Mouse (Mus musculus): Measurements from ENCODE around the gene Syt7. TPM values are rescaled to one million over a fixed set of nuclear protein-coding genes. Genes with fewer than 3 reads are reported as not detected.

The Syt7 gene
- polyA plus RNA-seq, 2 experiments from 2014 or later = 0.05 TPM; not detected in 1

DNA sequence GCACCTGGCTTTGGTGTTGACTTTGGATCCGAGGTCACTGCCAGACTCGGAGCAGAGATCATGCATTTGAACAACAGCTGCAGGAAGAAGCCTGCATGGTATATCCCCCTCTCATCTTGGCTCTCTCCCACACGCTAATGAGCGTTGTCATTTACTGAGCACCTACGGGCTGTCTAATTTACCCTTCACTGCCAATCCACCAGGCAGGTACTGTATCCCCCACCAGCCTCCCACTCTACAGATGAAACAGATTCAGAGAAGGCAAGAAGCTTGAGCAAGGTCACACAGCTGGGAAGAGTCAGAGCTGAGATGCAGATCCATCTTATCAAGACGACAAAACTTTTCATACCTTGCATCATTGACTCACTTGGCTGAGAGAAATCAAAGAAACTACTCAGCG is 72.7 kb downstream of the Syt7 start:
- ATAC-seq = no peak

DNA sequence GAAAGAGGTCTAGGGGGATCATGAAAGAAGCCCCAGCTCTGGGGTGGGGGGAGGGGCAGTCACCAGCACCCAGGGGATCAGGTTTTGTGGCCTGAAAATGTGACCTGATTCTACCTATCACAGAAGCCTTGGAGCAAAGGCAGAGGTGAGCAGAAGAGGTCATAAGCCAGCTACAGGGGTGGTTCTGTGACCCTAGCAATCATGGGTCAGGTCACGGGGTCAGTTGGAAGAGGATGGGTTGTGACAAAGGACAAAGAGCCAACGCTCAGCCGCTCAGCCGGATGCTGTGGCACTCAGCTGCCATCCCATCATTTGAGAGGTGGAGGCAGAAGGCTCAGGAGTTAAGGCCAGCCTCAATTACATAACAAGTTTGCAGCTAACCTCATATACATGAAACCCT is 75.5 kb downstream of the Syt7 start:
- ATAC-seq = no peak

DNA sequence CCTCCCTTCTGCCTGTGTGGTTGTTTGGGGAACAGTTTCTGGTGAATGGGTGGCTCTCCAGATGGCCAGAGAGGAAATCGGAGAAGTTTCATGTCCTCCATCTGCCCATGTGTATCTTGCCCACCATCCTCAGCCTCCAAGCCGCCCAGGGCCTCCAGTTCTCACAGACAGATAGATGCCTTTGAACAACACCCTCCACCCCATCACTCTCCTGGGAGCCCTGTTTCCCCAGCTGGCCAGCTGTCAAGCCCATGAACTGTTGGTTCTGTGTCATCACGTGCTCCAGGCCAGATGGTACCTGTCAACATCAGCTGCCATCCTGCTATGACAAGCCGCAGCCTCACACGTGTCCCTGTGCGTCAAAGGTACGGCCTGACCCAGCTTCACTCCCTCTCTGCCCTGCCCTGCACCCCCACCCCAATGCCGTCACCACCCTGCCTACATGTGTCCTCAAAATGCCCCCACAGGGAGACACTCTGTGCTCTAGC is 80.3 kb downstream of the Syt7 start:
- no peak for ATAC-seq

DNA sequence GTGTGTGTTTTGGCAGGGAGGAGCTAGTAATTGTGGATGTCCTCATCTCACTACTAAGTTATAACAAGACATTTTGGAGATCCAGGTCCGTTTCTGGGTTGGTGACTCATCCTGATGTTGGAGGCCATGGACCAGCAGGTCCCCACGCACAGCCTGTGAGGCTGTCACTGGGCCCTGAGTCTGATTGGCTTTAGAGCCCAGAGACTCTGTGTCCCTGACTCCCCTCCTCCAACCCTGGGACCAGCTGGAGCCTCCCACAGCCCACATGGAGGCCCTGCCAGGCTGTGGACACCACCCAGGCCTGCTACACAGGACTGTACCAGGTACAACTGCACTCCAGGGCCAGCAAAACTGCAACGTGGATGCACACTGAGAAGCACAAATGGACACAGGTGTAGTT is 84.1 kb downstream of the Syt7 start:
- no peak for ATAC-seq

DNA sequence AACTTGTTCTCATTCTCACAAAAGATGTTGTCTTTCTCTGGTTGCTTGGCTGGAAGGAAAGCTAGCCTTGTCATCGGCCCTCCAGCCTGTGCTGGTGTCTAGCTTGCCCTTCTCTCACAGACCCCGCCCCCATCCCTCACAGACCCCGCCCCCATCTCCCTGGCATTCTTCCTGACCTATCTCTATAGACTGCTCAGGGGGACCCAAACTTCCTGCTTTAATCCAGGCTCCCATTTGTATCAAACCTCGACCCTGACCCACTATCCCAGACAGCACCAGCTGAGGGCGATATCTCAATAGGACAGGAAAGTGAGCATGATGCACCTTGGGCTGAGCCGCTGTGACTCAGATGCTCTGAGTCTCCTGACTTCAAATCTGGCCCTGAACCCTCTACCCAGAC is 84.9 kb downstream of the Syt7 start:
- ATAC-seq = no peak

DNA sequence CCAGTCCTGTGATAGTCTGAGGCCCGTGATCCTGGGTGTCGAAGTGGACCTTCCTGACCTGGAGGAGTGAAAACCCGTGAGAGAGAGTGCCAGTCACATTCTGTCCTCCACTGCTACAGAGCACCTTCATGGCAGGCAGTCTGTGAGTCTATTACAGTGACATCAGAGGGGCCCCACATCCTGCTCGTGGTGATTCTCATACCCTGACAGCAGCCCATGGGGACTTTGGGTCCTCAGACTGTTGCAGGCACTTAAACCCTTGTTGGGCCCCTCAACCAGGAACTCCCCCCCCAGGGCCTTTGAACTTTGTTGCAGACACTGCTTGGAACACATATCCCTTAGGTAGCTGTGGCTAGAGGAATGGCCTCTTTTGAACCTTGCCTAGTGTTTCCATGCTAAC is 90.7 kb downstream of the Syt7 start:
- no peak for ATAC-seq

DNA sequence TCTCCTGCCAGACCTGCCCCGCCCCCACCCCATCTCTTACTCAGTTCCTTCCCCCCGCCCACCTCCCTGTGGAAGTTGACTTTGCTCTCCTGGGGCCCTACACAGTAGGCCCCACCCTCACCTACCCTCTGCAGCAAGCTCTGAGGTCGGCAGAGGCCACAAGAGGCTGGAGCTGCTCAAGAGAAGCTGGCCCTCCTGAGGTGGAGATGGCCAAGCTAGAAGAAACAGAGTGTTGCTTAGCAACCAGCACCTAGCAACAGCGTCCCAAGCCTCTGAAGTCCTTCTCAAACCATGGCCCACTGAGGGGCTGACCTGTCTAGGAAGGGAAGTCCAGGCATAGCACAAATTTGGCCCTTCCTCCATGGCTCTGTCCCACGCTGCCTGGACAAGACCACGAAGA is 93.8 kb downstream of the Syt7 start, which contains the start of gene Ppp1r32:
Gene Ppp1r32, minus strand, starts transcription at position 226 of the 400 bp plus-strand sequence.
- ATAC-seq = no peak

DNA sequence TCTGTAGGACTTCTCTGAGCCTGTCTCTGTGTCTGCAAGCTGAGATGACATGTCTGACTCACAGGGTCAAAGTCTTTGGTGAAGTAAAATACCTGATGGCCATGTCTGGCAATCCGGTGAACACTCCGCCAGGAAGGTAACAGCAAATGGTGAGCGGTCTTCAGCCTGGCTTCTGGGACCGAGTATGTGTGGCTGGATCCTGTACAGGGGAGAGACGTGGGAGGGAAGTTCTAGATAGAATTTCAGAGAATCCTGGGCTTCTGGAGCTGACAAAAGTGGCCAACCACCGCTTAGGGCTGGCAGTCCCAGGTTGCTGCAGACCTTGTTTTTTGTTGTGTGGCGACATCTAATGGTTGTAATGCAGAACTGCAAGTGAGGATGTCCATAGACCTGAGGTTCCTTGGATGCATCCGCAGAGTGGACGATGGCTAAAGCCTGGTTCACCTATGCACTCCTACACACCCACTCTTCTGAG is 97.4 kb downstream of the Syt7 start:
- no peak for ATAC-seq

DNA sequence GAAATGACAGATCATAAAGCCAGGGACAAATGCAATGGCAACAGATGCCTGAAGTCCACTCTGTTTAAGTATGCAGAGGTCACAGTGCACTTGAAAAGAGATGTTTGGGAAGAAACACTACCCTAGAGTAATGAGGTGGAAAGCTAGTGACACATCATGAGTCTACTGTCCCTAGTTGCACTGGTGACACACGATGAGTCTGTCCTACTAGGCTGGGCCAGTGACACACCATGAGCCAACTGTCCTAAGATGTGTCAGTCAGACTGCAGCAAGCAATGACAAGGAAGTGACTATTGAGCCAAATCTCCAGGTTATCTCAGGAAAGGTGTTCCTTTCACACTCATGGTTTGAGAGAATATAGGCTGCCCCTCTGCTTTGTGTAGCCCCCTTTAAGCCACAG is 106.8 kb downstream of the Syt7 start:
- no peak for ATAC-seq

DNA sequence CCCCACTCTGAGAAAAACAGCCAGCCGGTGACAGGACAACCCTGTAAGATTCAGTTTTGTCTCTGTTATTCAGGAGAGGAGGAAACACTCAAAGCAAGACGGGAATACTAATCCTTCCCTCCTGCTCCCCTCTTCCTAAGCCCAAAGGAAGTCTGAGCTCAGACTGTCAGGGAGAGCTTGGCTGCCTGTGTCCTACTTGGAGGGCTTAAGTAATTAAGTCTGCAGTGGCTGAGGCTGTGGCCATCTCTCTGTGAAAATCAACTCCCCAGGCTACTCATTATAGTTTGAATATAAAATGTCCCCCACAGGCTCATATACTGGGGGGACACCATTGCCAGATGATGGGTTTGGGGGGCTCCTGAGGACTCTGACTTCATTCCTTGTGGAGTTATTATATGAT is 108.1 kb downstream of the Syt7 start:
- no peak for ATAC-seq

DNA sequence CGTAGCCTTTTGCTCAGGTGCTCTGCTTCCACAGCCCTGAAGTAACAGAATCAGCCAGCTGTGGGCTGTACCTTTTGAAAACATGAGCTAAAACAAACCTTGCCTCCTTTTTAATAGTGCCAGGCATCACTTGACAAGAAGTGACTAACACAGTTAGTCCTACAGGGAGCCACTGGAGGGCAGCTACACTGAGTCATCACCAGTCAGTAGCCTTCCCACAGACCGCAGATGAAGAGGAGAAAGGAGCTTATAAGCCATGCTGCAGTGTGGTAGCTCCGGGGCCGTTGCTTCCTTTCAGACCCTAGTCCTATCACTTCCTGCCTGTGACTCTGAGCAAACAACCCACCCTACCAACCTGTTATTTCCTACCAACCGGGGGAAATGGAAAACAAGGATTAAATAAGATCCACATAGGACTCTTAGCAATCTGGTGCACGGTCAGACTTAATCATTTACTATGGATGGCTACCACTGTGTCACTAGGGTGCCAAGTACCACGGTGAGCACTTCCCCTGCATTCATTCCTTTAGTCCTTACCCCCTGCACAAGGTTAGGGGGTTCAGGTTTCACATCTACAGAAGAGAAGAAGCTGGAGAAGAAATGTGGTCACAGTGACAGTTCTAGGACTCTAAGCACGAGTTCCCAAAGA is 108.7 kb downstream of the Syt7 start:
- no peak for ATAC-seq

DNA sequence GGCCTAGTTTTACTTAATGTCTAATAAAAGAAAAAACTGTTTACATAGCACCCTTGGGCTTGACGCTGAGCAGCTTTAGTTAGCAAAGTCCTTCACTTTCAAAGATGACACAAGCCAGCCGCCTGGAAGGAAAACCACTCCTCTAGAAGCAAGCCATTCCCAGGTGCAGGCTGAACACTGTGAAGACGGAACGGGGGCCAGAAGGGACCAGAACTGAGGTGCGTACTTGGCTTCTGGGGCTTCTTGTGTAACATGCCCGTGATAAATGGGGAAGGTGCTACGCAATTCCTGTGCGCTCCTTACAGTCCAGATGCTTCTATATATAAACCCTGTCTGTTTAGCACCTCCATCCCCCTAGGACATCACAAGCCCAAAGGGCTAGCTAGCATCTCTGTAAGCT is 111.7 kb downstream of the Syt7 start:
- no peak for ATAC-seq

DNA sequence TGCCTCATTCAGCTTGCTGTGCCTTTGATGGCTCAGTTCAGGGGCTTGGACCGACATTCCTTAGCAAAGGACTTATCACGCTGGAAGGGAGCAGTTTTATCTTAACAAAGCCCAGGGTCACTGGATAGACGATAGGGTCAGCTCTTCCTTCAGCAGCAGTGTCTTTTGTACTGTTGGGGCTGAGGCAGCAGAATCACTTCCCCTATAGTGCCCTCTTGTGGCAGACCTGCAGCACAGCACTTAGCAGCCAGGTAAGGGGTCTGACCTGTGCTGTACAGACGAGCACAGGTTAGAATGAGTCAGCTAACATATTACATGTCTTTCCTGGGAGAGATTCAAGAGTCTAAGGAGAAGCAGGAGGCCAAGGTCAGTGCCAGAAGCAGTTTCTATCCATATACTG is 113.7 kb downstream of the Syt7 start:
- no peak for ATAC-seq

Other genes with a start within 250 kb of the Syt7 start
- gene Fads1, start 206.2 kb upstream of the Syt7 start, polyA plus RNA-seq (2017; shearing (Covaris generic)) = 1 to 10 TPM; 6.7 to 7.2 TPM
- gene Tmem258, start 185.1 kb upstream of the Syt7 start, polyA plus RNA-seq (2017; shearing (Covaris generic)) = 100 to 1,000 TPM; 356 to 371 TPM
- 10 to 100 TPM; 51.7 to 76.7 TPM for gene Fen1, start 184.9 kb upstream of the Syt7 start, polyA plus RNA-seq (2017; shearing (Covaris generic))
- gene Myrf, start 148.3 kb upstream of the Syt7 start, polyA plus RNA-seq (2017; shearing (Covaris generic)) = under 1 TPM in 1 of 2 experiments, not detected in 1; 0.09 TPM
- gene Dagla, start 84.2 kb upstream of the Syt7 start, polyA plus RNA-seq (2017; shearing (Covaris generic)) = under 1 TPM in 1 of 2 experiments, not detected in 1; 0.20 TPM
- not detected for gene Lrrc10b, start 68.4 kb downstream of the Syt7 start, polyA plus RNA-seq (2017; shearing (Covaris generic))
- under 1 TPM in 1 of 2 experiments, not detected in 1; 0.41 TPM for gene Ppp1r32, start 93.8 kb downstream of the Syt7 start, polyA plus RNA-seq (2017; shearing (Covaris generic))
- gene Cpsf7, start 136.2 kb downstream of the Syt7 start, polyA plus RNA-seq (2017; shearing (Covaris generic)) = 10 to 100 TPM; 53.2 to 54.5 TPM
- gene Sdhaf2, start 137.1 kb downstream of the Syt7 start, polyA plus RNA-seq (2017; shearing (Covaris generic)) = 10 to 100 TPM; 77.2 to 87.7 TPM
- gene Tmem216, start 167.1 kb downstream of the Syt7 start, polyA plus RNA-seq (2017; shearing (Covaris generic)) = 1 to 10 TPM; 5.9 to 8.4 TPM
- gene Cyb561a3, start 188.1 kb downstream of the Syt7 start, polyA plus RNA-seq (2017; shearing (Covaris generic)) = 10 to 100 TPM; 33.9 to 39.6 TPM
- gene Tmem138, start 188.3 kb downstream of the Syt7 start, polyA plus RNA-seq (2017; shearing (Covaris generic)) = 10 to 100 TPM; 15.2 to 19.2 TPM
- gene Ddb1, start 216.2 kb downstream of the Syt7 start, polyA plus RNA-seq (2017; shearing (Covaris generic)) = 10 to 100 TPM; 79.6 to 85.1 TPM
- gene Tkfc, start 216.6 kb downstream of the Syt7 start, polyA plus RNA-seq (2017; shearing (Covaris generic)) = 10 to 100 TPM in 1 of 2 experiments, 1 to 10 TPM in 1; 6.3 to 12.3 TPM
- 1 to 10 TPM in 1 of 2 experiments, not detected in 1; 1.1 TPM for gene Vwce, start 245.1 kb downstream of the Syt7 start, polyA plus RNA-seq (2017; shearing (Covaris generic))

Measured in activated CD4-positive, CD25-positive, alpha-beta regulatory T cell, adult 4 months (primary cell).